Mouse (Mus musculus): ENCODE data around the gene Rpe65.

DNA sequence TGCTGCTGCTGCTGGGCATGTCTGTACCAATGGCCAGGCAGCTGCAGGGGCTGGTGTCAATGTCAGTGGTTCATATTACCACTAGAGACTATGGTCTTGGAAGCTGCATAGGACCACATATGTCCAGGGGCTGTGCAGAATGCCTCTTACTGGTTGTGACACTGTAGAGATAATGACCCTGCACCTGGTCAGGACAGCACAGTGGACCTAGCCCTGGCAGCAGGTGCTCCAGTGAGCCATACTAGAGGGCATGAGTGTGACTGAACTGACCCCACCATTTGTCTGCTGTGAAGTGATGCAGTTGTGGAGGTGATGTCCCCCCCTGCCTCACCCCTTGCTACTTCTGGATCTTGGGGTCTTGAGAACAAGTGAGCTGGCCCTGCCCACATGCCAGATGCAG lies 48.8 kb upstream of the Rpe65 start:
- no peak for TF ChIP-seq CTCF (IDR thresholded peaks at IDR 0.05; ENCODE audit: low read depth)
- TF ChIP-seq EP300 (IDR thresholded peaks at IDR 0.05; ENCODE audit: low read depth), result no peak
